Mouse (Mus musculus) ES-E14 (cell line): ENCODE measurements around the gene Gm42878. TPM values are rescaled to one million over a fixed set of nuclear protein-coding genes. Genes with fewer than 3 reads are reported as not detected.

Experiments
- DNase-seq: peaks from one replicate; pipeline ENCODE4 v3.0.0-alpha.2; 2013; ENCODE audit warnings: low read depth, low spot score
- H3K27ac ChIP-seq: 2 replicates; pipeline ENCODE4 v1.5.1; 2012; ENCODE audit warnings: low read depth, mild to moderate bottlenecking, low read length, moderate library complexity, mixed read lengths; ENCODE audit not compliant: poor library complexity, insufficient read depth, severe bottlenecking
- H3K36me3 ChIP-seq: 2 replicates; pipeline ENCODE4 v1.6.1; 2012; ENCODE audit warnings: mild to moderate bottlenecking, low read length, moderate library complexity, mixed read lengths; ENCODE audit not compliant: control insufficient read depth, poor library complexity, insufficient read depth, severe bottlenecking
- H3K4me1 ChIP-seq, 2 experiments: fragments of 150-350 bp in 1 of 2; sonication (generic) in 1 of 2; 2 replicates each; pipeline ENCODE4 v1.6.1; 2012; ENCODE audit warnings: low read length in 2 of 2, mild to moderate bottlenecking in 1 of 2, mixed read lengths in 1 of 2; ENCODE audit not compliant: control insufficient read depth in 2 of 2, insufficient read depth in 2 of 2, poor library complexity in 1 of 2
- H3K4me3 ChIP-seq, 2 experiments: fragments of 150-350 bp in 1 of 2; sonication (generic) in 1 of 2; 2 replicates each; pipeline ENCODE4 v1.5.1; 2012; ENCODE audit warnings: low read length in 2 of 2, low read depth in 1 of 2, mild to moderate bottlenecking in 1 of 2, mixed read lengths in 1 of 2; ENCODE audit not compliant: insufficient read depth in 1 of 2, poor library complexity in 1 of 2, severe bottlenecking in 1 of 2
- H3K9ac ChIP-seq: 2 replicates; pipeline ENCODE4 v1.6.1; 2012; ENCODE audit warnings: low read depth, mild to moderate bottlenecking, low read length, mixed read lengths; ENCODE audit not compliant: poor library complexity, insufficient read depth, severe bottlenecking
- H3K9me3 ChIP-seq: fragments of 150-350 bp; sonication (generic); 2 replicates; pipeline ENCODE4 v1.6.1; 2012; ENCODE audit warnings: low read depth, mild to moderate bottlenecking, low read length; ENCODE audit not compliant: control insufficient read depth, insufficient read depth
- CHD2 ChIP-seq: IDR thresholded peaks from 2 replicates; pipeline ENCODE4 v1.6.1; 2014; ENCODE audit warnings: mild to moderate bottlenecking, low read depth, low read length, inconsistent platforms
- HCFC1 ChIP-seq: IDR thresholded peaks from 2 replicates; pipeline ENCODE4 v1.6.1; 2012; ENCODE audit warnings: low read length, inconsistent platforms, borderline replicate concordance; ENCODE audit not compliant: insufficient read depth
- MAFK ChIP-seq: IDR thresholded peaks from 2 replicates; pipeline ENCODE4 v1.6.1; 2014; ENCODE audit warnings: mild to moderate bottlenecking, low read depth, low read length, inconsistent platforms; ENCODE audit not compliant: insufficient read depth
- ZC3H11A ChIP-seq: IDR thresholded peaks from 2 replicates; pipeline ENCODE4 v1.6.1; 2012; ENCODE audit warnings: low read depth, mild to moderate bottlenecking, inconsistent platforms, low read length, borderline replicate concordance
- ZNF384 ChIP-seq: IDR thresholded peaks from 2 replicates; pipeline ENCODE4 v1.6.1; 2012; ENCODE audit warnings: low read depth, low read length, inconsistent platforms
- in situ Hi-C, 2 experiments: fragments of 600-800 bp; cut with MboI; formaldehyde crosslinking; loops; one replicate each; pipeline ENCODE4 v1.15.1; 2025; ENCODE audit warnings: low sequenced_read_pairs in 2 of 2, inconsistent platforms in 1 of 2; ENCODE audit not compliant: unreplicated experiment in 2 of 2
- total RNA-seq: library from RNA; depleted of rRNA; stranded (reverse); fragments of 300-350 nt; gene quantifications from 2 replicates; pipeline ENCODE4 v1.2.3, GENCODE M21; 2012

Gene Gm42878
- total RNA-seq, 1 experiment, result not detected

- DNase-seq, result no peak
- H3K4me3 ChIP-seq, result no peak overlapping the region
- in situ Hi-C loops, result no loop called here
Measured at GRCm38 (mm10) chr5:121547084-121547483, 1.8 kb upstream of the Gm42878 start.

GRCm38 (mm10) chr5:121546530-121546895 lies 1.2 kb upstream of the Gm42878 start:
- in situ Hi-C loops, result no loop called here
- no peak for DNase-seq
- H3K36me3 ChIP-seq, result no peaks in the 10 kb centered on the region

More at GRCm38 (mm10) chr5:121547084-121547483, 1.8 kb upstream of the Gm42878 start:
- H3K9me3 ChIP-seq, result no peaks in the 10 kb centered on the region
- H3K36me3 ChIP-seq, result no peaks in the 10 kb centered on the region
- TF ChIP-seq ZNF384, result no peak
- no peak for TF ChIP-seq CHD2
- no peak for TF ChIP-seq MAFK
- no peak for TF ChIP-seq ZC3H11A
- TF ChIP-seq HCFC1, result no peak
- no peak overlapping the region for H3K9ac ChIP-seq
- H3K27ac ChIP-seq, result no peak overlapping the region
- peaks cover 0 to 4% of the 10 kb centered on the region in 2 experiments; a peak in 1 of 4 replicates for H3K4me1 ChIP-seq

GRCm38 (mm10) chr5:121545793-121546529 lies 679 bp upstream of the Gm42878 start, which contains the start of gene Mapkapk5:
Gene Mapkapk5 (minus strand): TSS chr5:121545905.
- H3K9me3 ChIP-seq, result no peaks in the 10 kb centered on the region
- H3K9ac ChIP-seq, result peak within 1 kb of the TSS; percentile 94
- TF ChIP-seq MAFK (no peak), HCFC1 (peak; percentile 89), CHD2 (no peak), ZC3H11A (no peak), ZNF384 (no peak)
- H3K4me3 ChIP-seq, result peak within 1 kb of the TSS; percentile 85 to 88
- in situ Hi-C loops, result no loop called here
- DNase-seq, result peak; percentile 95
- peak within 1 kb of the TSS; percentile 66 for H3K27ac ChIP-seq
- H3K36me3 ChIP-seq, result no peaks in the 10 kb centered on the region
- H3K4me1 ChIP-seq, result peaks cover 0 to 5% of the 10 kb centered on the region in 2 experiments; a peak in 2 of 4 replicates

More at GRCm38 (mm10) chr5:121546530-121546895, 1.2 kb upstream of the Gm42878 start:
- Histone ChIP-seq H3K9ac (peak overlapping the region; percentile 94; the same call in 1 of the 2 replicates), H3K9me3 (no peaks in the 10 kb centered on the region), H3K4me1 (peaks cover 0 to 4% of the 10 kb centered on the region in 2 experiments; a peak in 1 of 4 replicates), H3K27ac (no peak overlapping the region), H3K4me3 (peak overlapping the region; percentile 85 to 88)
- TF ChIP-seq CHD2 (no peak), MAFK (no peak), ZNF384 (no peak), ZC3H11A (no peak), HCFC1 (no peak)

- in situ Hi-C loops, result no loop called here
- DNase-seq, result no peak
- no peaks in the 10 kb centered on the region for H3K36me3 ChIP-seq
- TF ChIP-seq ZNF384 (peak; percentile 52; the same call in 1 of the 2 replicates), MAFK (no peak), HCFC1 (no peak), ZC3H11A (no peak)
- no peak overlapping the region for H3K9ac ChIP-seq
- H3K27ac ChIP-seq, result no peak overlapping the region
- H3K9me3 ChIP-seq, result no peaks in the 10 kb centered on the region
- peaks cover 5 to 9% of the 10 kb centered on the region in 2 experiments; a peak in 3 of 4 replicates for H3K4me1 ChIP-seq
- H3K4me3 ChIP-seq, result no peak overlapping the region
Measured at GRCm38 (mm10) chr5:121543370-121543769, 1.9 kb downstream of the Gm42878 start.

DNA sequence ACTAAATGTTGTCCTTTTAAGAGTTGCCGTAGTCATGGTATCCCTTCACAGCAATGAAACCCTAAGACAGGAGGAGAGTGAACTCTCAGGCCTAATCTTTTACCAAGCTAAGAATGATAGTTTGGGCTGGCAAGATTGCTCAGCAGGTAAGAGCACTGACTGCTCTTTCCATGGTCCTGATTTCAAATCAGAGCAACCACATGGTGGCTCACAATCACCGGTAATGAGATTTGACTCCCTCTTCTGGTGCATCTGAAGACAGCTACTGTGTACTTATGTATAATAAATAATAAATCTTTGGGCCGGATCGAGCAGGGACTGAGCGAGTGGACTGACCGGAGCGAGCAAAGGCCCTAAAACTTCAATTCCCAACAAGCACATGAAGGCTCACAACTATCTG lies 4.0 kb downstream of the Gm42878 start:
- Histone ChIP-seq H3K36me3 (peaks cover 3% of the 10 kb centered on the region), H3K4me3 (no peak overlapping the region), H3K4me1 (peaks cover 10 to 13% of the 10 kb centered on the region in 2 experiments), H3K9ac (no peak overlapping the region), H3K9me3 (no peaks in the 10 kb centered on the region), H3K27ac (no peak overlapping the region)
- in situ Hi-C loops, result no loop called here
- no peak for DNase-seq
- TF ChIP-seq CHD2 (no peak), HCFC1 (no peak), MAFK (no peak), ZNF384 (no peak), ZC3H11A (no peak)
